Mouse (Mus musculus) bone marrow macrophage, adult 2 months (primary cell): ENCODE data around the gene Apobec2.

Source experiments
- CTCF ChIP-seq: IDR thresholded peaks from 2 replicates; pipeline ENCODE4 v1.5.1; 2012; ENCODE audit warnings: low read depth, mild to moderate bottlenecking, low read length, moderate library complexity
- POLR2A ChIP-seq: IDR thresholded peaks from 2 replicates; pipeline ENCODE4 v1.6.1; 2012; ENCODE audit warnings: mild to moderate bottlenecking, low read depth, low read length, borderline replicate concordance

GRCm38 (mm10) chr17:48462096-48462495, 29.4 kb upstream of the Apobec2 start:
- TF ChIP-seq POLR2A (no peak), CTCF (no peak)
